Mouse (Mus musculus): ENCODE data around the gene Fxyd2. TPM values are rescaled to one million over a fixed set of nuclear protein-coding genes. Genes with fewer than 3 reads are reported as not detected.

Gene Fxyd2
- polyA plus RNA-seq, 1 experiment from 2014 or later: 0.92 TPM

DNA sequence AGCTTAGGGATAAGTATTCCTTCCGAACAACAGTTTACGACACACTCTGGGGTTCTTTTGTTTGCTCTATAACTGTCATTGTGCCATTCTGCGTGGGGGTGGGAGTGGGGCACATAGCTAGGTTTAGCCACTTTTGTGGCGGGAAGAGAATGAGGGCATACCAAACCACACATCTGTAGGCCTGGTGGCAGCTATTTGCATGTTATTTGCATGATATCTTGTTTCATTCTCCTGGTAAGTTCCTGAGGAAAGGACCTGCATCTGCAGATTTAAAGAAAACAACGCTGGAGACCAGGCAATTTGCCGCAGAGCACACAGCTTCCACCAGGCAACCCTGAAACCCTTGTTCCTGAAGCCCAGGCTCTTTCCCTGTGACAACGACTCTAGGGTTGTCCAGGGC is 57.7 kb downstream of the Fxyd2 start:
- no peak overlapping the region for H3K4me3 ChIP-seq (ENCODE audit: control insufficient read depth in 1 of 2, insufficient read depth in 1 of 2, low read depth in 1 of 2, low read length in 2 of 2)
- no peak overlapping the region for H3K9ac ChIP-seq (ENCODE audit: low read length)
- H3K27me3 ChIP-seq (ENCODE audit: control insufficient read depth, insufficient read depth, low read length): peaks cover 5% of the 10 kb centered on the region; the same call in 1 of the 2 replicates
- H3K27ac ChIP-seq (replicated peaks in 1 of 2; ENCODE audit: control insufficient read depth in 1 of 2, insufficient read depth in 1 of 2, low read depth in 2 of 2, low read length in 2 of 2): no peak overlapping the region
- 42% methylated on average over 7 of the region's 7 CpGs for WGBS
- no peaks in the 10 kb centered on the region for H3K36me3 ChIP-seq (ENCODE audit: control insufficient read depth, insufficient read depth, low read length)
- no peaks in the 10 kb centered on the region for H3K4me1 ChIP-seq (ENCODE audit: control insufficient read depth in 2 of 2, insufficient read depth in 2 of 2, low read length in 2 of 2)
- H3K4me2 ChIP-seq (ENCODE audit: low read length): no peak overlapping the region
- ATAC-seq (ENCODE audit: insufficient number of reproducible peaks, insufficient read depth, low FRiP score, low read depth): no peak
- no peaks in the 10 kb centered on the region for H3K9me3 ChIP-seq (ENCODE audit: control insufficient read depth, low read length)

DNA sequence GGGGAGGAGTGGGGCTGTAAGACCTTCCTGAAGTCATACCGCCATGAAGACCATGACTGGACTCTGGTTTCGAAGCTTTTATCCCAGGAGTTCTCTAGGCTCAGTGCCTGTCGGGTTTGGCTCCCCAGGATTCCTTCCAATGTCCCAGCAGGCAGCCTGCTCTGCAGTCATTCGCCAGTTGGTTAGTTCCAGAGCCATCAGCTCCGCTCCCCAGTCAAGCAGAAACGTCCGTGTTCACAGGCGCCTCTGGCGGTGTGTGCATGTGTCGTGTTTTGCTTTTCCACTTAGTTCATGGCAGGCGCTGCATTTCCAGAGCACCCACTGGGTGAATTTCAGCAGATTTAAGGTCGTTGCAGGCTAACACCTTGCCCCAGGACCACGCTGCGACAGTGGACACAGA is 58.9 kb downstream of the Fxyd2 start:
- Histone ChIP-seq H3K27me3 (ENCODE audit: control insufficient read depth, insufficient read depth, low read length) (peaks cover 5% of the 10 kb centered on the region; the same call in 1 of the 2 replicates), H3K9ac (ENCODE audit: low read length) (no peak overlapping the region), H3K36me3 (ENCODE audit: control insufficient read depth, insufficient read depth, low read length) (no peaks in the 10 kb centered on the region), H3K27ac (replicated peaks in 1 of 2; ENCODE audit: control insufficient read depth in 1 of 2, insufficient read depth in 1 of 2, low read depth in 2 of 2, low read length in 2 of 2) (no peak overlapping the region), H3K9me3 (ENCODE audit: control insufficient read depth, low read length) (no peaks in the 10 kb centered on the region), H3K4me3 (ENCODE audit: control insufficient read depth in 1 of 2, insufficient read depth in 1 of 2, low read depth in 1 of 2, low read length in 2 of 2) (no peak overlapping the region), H3K4me1 (ENCODE audit: control insufficient read depth in 2 of 2, insufficient read depth in 2 of 2, low read length in 2 of 2) (no peaks in the 10 kb centered on the region), H3K4me2 (ENCODE audit: low read length) (no peak overlapping the region)
- 66% methylated on average over 14 of the region's 14 CpGs for WGBS
- ATAC-seq (ENCODE audit: insufficient number of reproducible peaks, insufficient read depth, low FRiP score, low read depth): no peak

Other genes starting within 250 kb of the Fxyd2 start
- not detected in 2 replicates for gene BC049352, start 217.7 kb upstream of the Fxyd2 start, polyA plus RNA-seq (2014; fragmentation: Nextera tagmentation; extraction: Ambion mirVana)
- gene Tmprss4, start 195.6 kb upstream of the Fxyd2 start, polyA plus RNA-seq (2014; fragmentation: Nextera tagmentation; extraction: Ambion mirVana): not detected in 2 replicates
- gene Il10ra, start 130.5 kb upstream of the Fxyd2 start, polyA plus RNA-seq (2014; fragmentation: Nextera tagmentation; extraction: Ambion mirVana): 0.63 and 1.0 TPM in 2 replicates
- 0.18 TPM in 1 of 2 replicates, not detected in the other for gene Tmprss13, start 80.6 kb upstream of the Fxyd2 start, polyA plus RNA-seq (2014; fragmentation: Nextera tagmentation; extraction: Ambion mirVana)
- 27.3 and 32.7 TPM in 2 replicates for gene Fxyd6, start 29.5 kb upstream of the Fxyd2 start, polyA plus RNA-seq (2014; fragmentation: Nextera tagmentation; extraction: Ambion mirVana)
- gene Dscaml1, start 27.0 kb downstream of the Fxyd2 start, polyA plus RNA-seq (2014; fragmentation: Nextera tagmentation; extraction: Ambion mirVana): 0.08 and 0.55 TPM in 2 replicates

Data from heart, embryonic 14.5 days (tissue).